Mouse (Mus musculus) heart, adult 2 months (tissue): Measurements from ENCODE around the gene Ercc1.

Source experiments
- CTCF ChIP-seq: fragments of 200-600 bp; IDR thresholded peaks from 2 replicates; pipeline ENCODE4 v1.8.1; 2022; ENCODE audit warnings: antibody characterized with exemption, mild to moderate bottlenecking, moderate library complexity
- POLR2A ChIP-seq: fragments of 200-500 bp; IDR thresholded peaks from 2 replicates; pipeline ENCODE4 v1.6.1; 2011; ENCODE audit warnings: mild to moderate bottlenecking, low read depth, low read length, control low read depth; ENCODE audit not compliant: insufficient read depth

DNA sequence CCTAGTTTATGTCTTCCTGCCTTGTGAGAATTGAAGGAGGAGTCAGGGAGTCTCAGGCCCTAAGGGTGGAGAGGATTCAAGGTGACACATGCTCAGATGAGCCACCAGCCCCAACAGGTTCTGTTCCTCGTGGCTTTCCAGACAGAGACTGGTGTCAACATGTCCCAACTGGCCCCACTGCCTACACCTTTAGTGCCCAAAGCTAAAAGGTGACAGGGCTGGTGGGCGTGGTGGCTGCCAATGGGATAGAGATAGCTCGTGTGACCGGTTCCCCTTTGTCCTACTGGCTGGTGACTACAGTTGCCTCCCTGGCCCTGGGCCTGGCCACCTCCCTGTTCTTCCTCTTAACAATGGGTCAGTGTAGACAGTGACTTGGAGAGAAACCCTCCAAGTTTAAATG lies 20.8 kb downstream of the Ercc1 start:
- TF ChIP-seq CTCF (no peak), POLR2A (no peak)
